Mouse (Mus musculus) megakaryocyte, adult 5-6 weeks (primary cell): ENCODE measurements around the gene Htr3a. TPM values are rescaled to one million over a fixed set of nuclear protein-coding genes. Genes with fewer than 3 reads are reported as not detected.

Source experiments
- ATAC-seq: 2 replicates; pipeline ENCODE4 v1.8.0; 2016; ENCODE audit warnings: mild to moderate bottlenecking, inconsistent platforms; ENCODE audit not compliant: poor library complexity, severe bottlenecking
- total RNA-seq, 2 experiments: library from RNA; stranded (forward) in 1 of 2; stranded (reverse) in 1 of 2; fragments of 153-499, 151-499 nt in 1 of 2; fragments of 221-1000, 200-1000 nt in 1 of 2; gene quantifications; 2 replicates each; pipeline versions ENCODE4 v1.2.3 to v1.2.4; 2015 to 2017

Gene Htr3a
- total RNA-seq, 2 experiments from 2014 or later: not detected

DNA sequence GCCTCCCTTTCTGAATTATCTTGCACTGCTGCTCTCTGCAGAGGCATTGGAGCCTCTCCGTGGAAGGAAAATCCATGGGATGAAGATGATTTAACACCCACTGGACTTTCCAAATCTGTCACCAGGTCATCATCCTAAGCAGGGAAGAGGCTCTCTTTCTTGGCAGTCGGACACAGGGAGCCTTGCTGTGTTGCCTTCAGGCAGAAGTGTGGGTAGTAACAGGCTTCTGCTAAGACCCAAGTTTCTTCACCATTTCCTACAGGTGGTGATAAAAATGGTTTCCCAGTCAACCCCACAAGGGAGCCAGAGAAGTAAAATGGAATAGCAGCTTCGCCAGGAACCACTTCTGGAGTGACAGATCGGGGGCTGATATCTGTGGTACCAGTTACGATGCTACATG, 61.4 kb downstream of the Htr3a start:
- ATAC-seq: no peak

Other genes starting within 250 kb of the Htr3a start
- gene Zbtb16, start 74.9 kb downstream of the Htr3a start, total RNA-seq (2015): 1.9 and 3.0 TPM in 2 replicates
- 2.2 and 2.7 TPM in 2 replicates for gene Zbtb16, start 74.9 kb downstream of the Htr3a start, total RNA-seq (2017)
- gene Htr3b, start 53.9 kb upstream of the Htr3a start, total RNA-seq (2015): not detected in 2 replicates
- gene Htr3b, start 53.9 kb upstream of the Htr3a start, total RNA-seq (2017): not detected in 2 replicates
- gene Usp28, start 74.3 kb upstream of the Htr3a start, total RNA-seq (2015): 5.9 and 12.6 TPM in 2 replicates
- 6.2 and 10.8 TPM in 2 replicates for gene Usp28, start 74.3 kb upstream of the Htr3a start, total RNA-seq (2017)
- 18.6 and 20.9 TPM in 2 replicates for gene Zw10, start 144.5 kb upstream of the Htr3a start, total RNA-seq (2015)
- 25.1 and 25.8 TPM in 2 replicates for gene Zw10, start 144.5 kb upstream of the Htr3a start, total RNA-seq (2017)
- gene Tmprss5, start 170.2 kb upstream of the Htr3a start, total RNA-seq (2015): not detected in 2 replicates
- not detected in 2 replicates for gene Tmprss5, start 170.2 kb upstream of the Htr3a start, total RNA-seq (2017)